Mouse (Mus musculus) olfactory bulb, adult 2 months (tissue): ENCODE data around the gene Ttyh2. TPM values are rescaled to one million over a fixed set of nuclear protein-coding genes. Genes with fewer than 3 reads are reported as not detected.

Source experiments
- H3K27ac ChIP-seq: fragments of 200-500 bp; 2 replicates; pipeline ENCODE4 v1.5.1; 2012; ENCODE audit warnings: low read depth, low read length; ENCODE audit not compliant: insufficient read depth
- H3K4me1 ChIP-seq: fragments of 200-500 bp; 2 replicates; pipeline ENCODE4 v1.6.1; 2012; ENCODE audit warnings: low read length; ENCODE audit not compliant: control insufficient read depth, insufficient read depth
- H3K4me3 ChIP-seq: fragments of 200-500 bp; 2 replicates; pipeline ENCODE4 v1.5.1; 2012; ENCODE audit warnings: mild to moderate bottlenecking, low read depth, low read length, moderate library complexity; ENCODE audit not compliant: insufficient read depth
- CTCF ChIP-seq: fragments of 200-500 bp; IDR thresholded peaks from 2 replicates; pipeline ENCODE4 v1.5.1; 2012; ENCODE audit warnings: low read depth, mild to moderate bottlenecking, low read length, moderate library complexity; ENCODE audit not compliant: insufficient read depth
- POLR2A ChIP-seq: fragments of 200-500 bp; IDR thresholded peaks from 2 replicates; pipeline ENCODE4 v1.6.1; 2012; ENCODE audit warnings: mild to moderate bottlenecking, low read depth, low read length, moderate library complexity; ENCODE audit not compliant: insufficient read depth
- WGBS: fragments of 180-500 bp; shearing (Covaris S2); methylation state at CpG from one replicate; pipeline ENCODE4 v1.1.7; 2018; 5-methylcytosine and 5-hydroxymethylcytosine counted together
- polyA plus RNA-seq: library from polyadenylated mRNA; stranded (reverse); fragments of >200 nt; gene quantifications from 2 replicates; pipeline ENCODE4 v1.2.4, GENCODE M21; 2012; ENCODE audit warnings: low replicate concordance; ENCODE audit not compliant: missing spikeins, insufficient read depth, insufficient read length

Gene Ttyh2
- polyA plus RNA-seq, 1 experiment: not detected

DNA sequence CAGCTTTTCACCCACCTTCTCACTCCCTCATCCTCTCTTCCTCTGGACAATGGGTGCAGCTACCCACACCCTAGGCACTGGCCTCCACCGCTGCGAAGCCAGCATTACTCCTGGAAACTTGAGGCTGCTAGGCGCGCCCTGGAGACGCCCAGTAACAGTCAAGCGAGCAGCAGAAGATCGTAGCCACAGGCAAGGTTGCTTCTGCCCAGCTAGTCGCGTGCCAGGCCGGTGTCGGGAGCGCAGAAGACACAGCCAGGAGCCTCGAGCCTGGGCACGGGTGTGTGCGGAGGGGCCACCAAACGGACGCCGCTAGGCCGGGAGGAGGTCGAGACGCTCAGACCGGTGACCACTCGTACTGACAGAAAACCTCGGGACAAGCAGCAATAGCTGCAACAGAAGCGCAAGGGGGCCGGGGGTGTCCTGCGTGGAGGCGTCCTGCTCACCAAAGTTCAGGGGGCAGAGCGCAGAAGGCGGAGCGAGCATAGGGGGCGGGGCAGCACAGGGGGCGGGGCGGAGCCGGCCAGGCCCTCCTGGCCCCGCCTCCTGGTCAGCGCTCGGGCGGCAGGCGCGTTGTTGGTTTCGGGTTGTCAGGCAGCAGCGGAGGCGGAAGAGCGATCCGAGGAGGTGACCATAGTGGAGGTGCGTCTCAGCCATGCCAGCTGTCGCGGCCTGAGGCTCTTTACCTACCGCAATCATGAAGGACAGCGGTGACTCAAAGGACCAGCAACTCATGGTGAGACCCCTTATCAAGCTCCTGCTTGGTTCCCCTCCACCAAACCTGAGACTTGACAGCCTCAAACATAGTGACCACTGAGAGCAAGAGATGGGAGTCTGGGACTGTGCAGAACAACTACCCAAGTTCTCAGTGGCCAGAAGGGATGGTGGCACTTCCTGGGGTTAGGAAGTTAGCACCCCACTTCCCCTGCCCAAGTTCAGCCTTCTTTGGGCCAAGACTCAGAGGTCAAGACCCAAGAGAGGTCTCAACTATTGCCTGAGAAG, 89.9 kb downstream of the Ttyh2 start, which contains the start of gene Kif19a:
Gene Kif19a (plus strand): TSS at position 569 of the 999 bp plus-strand sequence.
- no peak within 1 kb of the TSS for H3K27ac ChIP-seq
- 9% methylated on average over 51 of the region's 51 CpGs for WGBS
- TF ChIP-seq CTCF (no peak), POLR2A (no peak)

DNA sequence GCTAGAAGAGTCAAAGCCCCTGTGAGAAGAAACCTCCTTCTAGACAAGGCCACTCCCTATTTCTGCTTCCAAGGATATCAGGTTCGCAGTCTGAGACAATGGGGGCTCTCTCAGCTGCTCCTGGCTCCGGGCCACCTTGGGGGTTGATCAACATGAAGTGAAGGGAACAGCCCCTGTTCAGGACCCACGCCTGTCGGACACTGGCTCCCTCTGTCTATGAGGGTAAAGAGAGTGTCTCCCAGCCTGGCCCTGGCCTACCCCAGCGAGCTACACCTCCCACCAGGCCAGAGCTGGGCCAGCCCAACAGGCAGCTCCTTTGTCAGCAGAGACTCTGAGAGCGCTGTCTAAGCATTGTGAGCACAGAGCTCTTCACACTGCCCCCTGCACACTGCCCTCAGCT, 94.7 kb downstream of the Ttyh2 start:
- Histone ChIP-seq H3K4me3 (no peak overlapping the region), H3K27ac (no peak overlapping the region), H3K4me1 (peaks cover 10% of the 10 kb centered on the region)
- no peak for TF ChIP-seq POLR2A
- TF ChIP-seq CTCF: no peak
- WGBS: 70% methylated on average over 6 of the region's 6 CpGs

More for the DNA sequence above, 89.9 kb downstream of the Ttyh2 start, which contains the start of gene Kif19a:
- Histone ChIP-seq H3K4me3 (peak within 1 kb of the TSS; percentile 44), H3K4me1 (peaks cover 10% of the 10 kb centered on the region)

Other genes starting within 250 kb of the Ttyh2 start
- gene Rpl38, start 6.9 kb upstream of the Ttyh2 start, polyA plus RNA-seq: 1,436 TPM in 1 of 2 replicates, not detected in the other
- gene Dnaic2, start 52.0 kb downstream of the Ttyh2 start, polyA plus RNA-seq: not detected in 2 replicates
- gene Kif19a, start 90.0 kb downstream of the Ttyh2 start, polyA plus RNA-seq: not detected in 2 replicates
- not detected in 2 replicates for gene Btbd17, start 120.5 kb downstream of the Ttyh2 start, polyA plus RNA-seq
- not detected in 2 replicates for gene Gpr142, start 123.5 kb downstream of the Ttyh2 start, polyA plus RNA-seq
- not detected in 2 replicates for gene Gprc5c, start 175.7 kb downstream of the Ttyh2 start, polyA plus RNA-seq
- not detected in 2 replicates for gene Cd300a, start 214.6 kb downstream of the Ttyh2 start, polyA plus RNA-seq